Mouse (Mus musculus): ENCODE measurements around the gene Arl5b. TPM values are rescaled to one million over a fixed set of nuclear protein-coding genes. Genes with fewer than 3 reads are reported as not detected.

The Arl5b gene
- polyA plus RNA-seq, 1 experiment from 2014 or later, result 39.1 TPM

GRCm38 (mm10) chr2:15055741-15056151 is 6.6 kb downstream of the Arl5b start:
- ATAC-seq (ENCODE audit: low FRiP score, low TSS enrichment), result no peak
- H3K36me3 ChIP-seq (ENCODE audit: control insufficient read depth, insufficient read depth, low read length), result no peaks in the 10 kb centered on the region
- no peaks in the 10 kb centered on the region for H3K27me3 ChIP-seq (ENCODE audit: control insufficient read depth, insufficient read depth, low read length)

GRCm38 (mm10) chr2:15058227-15058626 is 9.0 kb downstream of the Arl5b start:
- Histone ChIP-seq H3K9me3 (ENCODE audit: control insufficient read depth, low read length) (no peaks in the 10 kb centered on the region), H3K4me1 (ENCODE audit: control insufficient read depth, insufficient read depth, low read length) (peaks cover 13% of the 10 kb centered on the region; the same call in 1 of the 2 replicates), H3K27ac (ENCODE audit: low read depth, low read length) (no peak overlapping the region), H3K4me2 (replicated peaks; ENCODE audit: low read depth, low read length) (no peak overlapping the region), H3K4me3 (ENCODE audit: low read length) (no peak overlapping the region), H3K27me3 (ENCODE audit: control insufficient read depth, insufficient read depth, low read length) (no peaks in the 10 kb centered on the region), H3K9ac (ENCODE audit: low read depth, low read length) (no peak overlapping the region), H3K36me3 (ENCODE audit: control insufficient read depth, insufficient read depth, low read length) (no peaks in the 10 kb centered on the region; the same call in 1 of the 2 replicates)
- no peak for ATAC-seq (ENCODE audit: low FRiP score, low TSS enrichment)
- WGBS, result 89% methylated on average over 5 of the region's 5 CpGs

More at GRCm38 (mm10) chr2:15055741-15056151, 6.6 kb downstream of the Arl5b start:
- H3K27ac ChIP-seq (ENCODE audit: low read depth, low read length), result peak overlapping the region; percentile 87
- peak overlapping the region; percentile 60 for H3K4me2 ChIP-seq (replicated peaks; ENCODE audit: low read depth, low read length)
- H3K4me3 ChIP-seq (ENCODE audit: low read length), result peak overlapping the region; percentile 80
- no peaks in the 10 kb centered on the region for H3K9me3 ChIP-seq (ENCODE audit: control insufficient read depth, low read length)
- peaks cover 13% of the 10 kb centered on the region; the same call in 1 of the 2 replicates for H3K4me1 ChIP-seq (ENCODE audit: control insufficient read depth, insufficient read depth, low read length)
- peak overlapping the region; percentile 89 for H3K9ac ChIP-seq (ENCODE audit: low read depth, low read length)
- under 1% methylated on average over 15 of the region's 15 CpGs for WGBS

GRCm38 (mm10) chr2:15060856-15061255 is 11.7 kb downstream of the Arl5b start:
- Histone ChIP-seq H3K27ac (ENCODE audit: low read depth, low read length) (no peak overlapping the region), H3K9me3 (ENCODE audit: control insufficient read depth, low read length) (no peaks in the 10 kb centered on the region), H3K4me1 (ENCODE audit: control insufficient read depth, insufficient read depth, low read length) (peaks cover 10% of the 10 kb centered on the region; the same call in 1 of the 2 replicates), H3K36me3 (ENCODE audit: control insufficient read depth, insufficient read depth, low read length) (no peaks in the 10 kb centered on the region; the same call in 1 of the 2 replicates), H3K4me2 (replicated peaks; ENCODE audit: low read depth, low read length) (no peak overlapping the region), H3K9ac (ENCODE audit: low read depth, low read length) (no peak overlapping the region), H3K4me3 (ENCODE audit: low read length) (no peak overlapping the region), H3K27me3 (ENCODE audit: control insufficient read depth, insufficient read depth, low read length) (no peaks in the 10 kb centered on the region)
- WGBS, result 88% methylated on average over 3 of the region's 3 CpGs
- no peak for ATAC-seq (ENCODE audit: low FRiP score, low TSS enrichment)

GRCm38 (mm10) chr2:15063815-15064214 is 14.6 kb downstream of the Arl5b start:
- 34% methylated on average over 1 of the region's 1 CpGs for WGBS
- Histone ChIP-seq H3K27me3 (ENCODE audit: control insufficient read depth, insufficient read depth, low read length) (no peaks in the 10 kb centered on the region), H3K27ac (ENCODE audit: low read depth, low read length) (no peak overlapping the region), H3K9me3 (ENCODE audit: control insufficient read depth, low read length) (no peaks in the 10 kb centered on the region), H3K4me1 (ENCODE audit: control insufficient read depth, insufficient read depth, low read length) (no peaks in the 10 kb centered on the region), H3K36me3 (ENCODE audit: control insufficient read depth, insufficient read depth, low read length) (peaks cover 6% of the 10 kb centered on the region; the same call in 1 of the 2 replicates), H3K4me2 (replicated peaks; ENCODE audit: low read depth, low read length) (no peak overlapping the region), H3K9ac (ENCODE audit: low read depth, low read length) (no peak overlapping the region), H3K4me3 (ENCODE audit: low read length) (no peak overlapping the region)
- ATAC-seq (ENCODE audit: low FRiP score, low TSS enrichment), result peak; percentile 57; the same call in 1 of the 2 replicates

- no peak for ATAC-seq (ENCODE audit: low FRiP score, low TSS enrichment)
- no peak overlapping the region for H3K27ac ChIP-seq (ENCODE audit: low read depth, low read length)
- no peak overlapping the region for H3K9ac ChIP-seq (ENCODE audit: low read depth, low read length)
- peaks cover 10% of the 10 kb centered on the region; the same call in 1 of the 2 replicates for H3K36me3 ChIP-seq (ENCODE audit: control insufficient read depth, insufficient read depth, low read length)
- 78% methylated on average over 7 of the region's 7 CpGs for WGBS
- no peaks in the 10 kb centered on the region for H3K4me1 ChIP-seq (ENCODE audit: control insufficient read depth, insufficient read depth, low read length)
- H3K27me3 ChIP-seq (ENCODE audit: control insufficient read depth, insufficient read depth, low read length), result no peaks in the 10 kb centered on the region
- no peak overlapping the region for H3K4me2 ChIP-seq (replicated peaks; ENCODE audit: low read depth, low read length)
- no peaks in the 10 kb centered on the region for H3K9me3 ChIP-seq (ENCODE audit: control insufficient read depth, low read length)
- H3K4me3 ChIP-seq (ENCODE audit: low read length), result no peak overlapping the region
These were observed 15.4 kb downstream of the Arl5b start for GRCm38 (mm10) chr2:15064380-15065269.

GRCm38 (mm10) chr2:15065447-15065846 is 16.3 kb downstream of the Arl5b start:
- H3K9me3 ChIP-seq (ENCODE audit: control insufficient read depth, low read length), result no peaks in the 10 kb centered on the region
- H3K27ac ChIP-seq (ENCODE audit: low read depth, low read length), result no peak overlapping the region
- H3K4me1 ChIP-seq (ENCODE audit: control insufficient read depth, insufficient read depth, low read length), result no peaks in the 10 kb centered on the region
- no peak overlapping the region for H3K4me2 ChIP-seq (replicated peaks; ENCODE audit: low read depth, low read length)
- H3K36me3 ChIP-seq (ENCODE audit: control insufficient read depth, insufficient read depth, low read length), result peaks cover 18% of the 10 kb centered on the region; the same call in 1 of the 2 replicates
- no peaks in the 10 kb centered on the region for H3K27me3 ChIP-seq (ENCODE audit: control insufficient read depth, insufficient read depth, low read length)
- ATAC-seq (ENCODE audit: low FRiP score, low TSS enrichment), result no peak
- no peak overlapping the region for H3K4me3 ChIP-seq (ENCODE audit: low read length)
- 89% methylated on average over 2 of the region's 2 CpGs for WGBS
- no peak overlapping the region for H3K9ac ChIP-seq (ENCODE audit: low read depth, low read length)

- Histone ChIP-seq H3K4me2 (replicated peaks; ENCODE audit: low read depth, low read length) (no peak overlapping the region), H3K9ac (ENCODE audit: low read depth, low read length) (no peak overlapping the region), H3K27me3 (ENCODE audit: control insufficient read depth, insufficient read depth, low read length) (no peaks in the 10 kb centered on the region), H3K36me3 (ENCODE audit: control insufficient read depth, insufficient read depth, low read length) (peaks cover 33% of the 10 kb centered on the region; the same call in 1 of the 2 replicates), H3K9me3 (ENCODE audit: control insufficient read depth, low read length) (no peaks in the 10 kb centered on the region), H3K27ac (ENCODE audit: low read depth, low read length) (no peak overlapping the region), H3K4me3 (ENCODE audit: low read length) (no peak overlapping the region), H3K4me1 (ENCODE audit: control insufficient read depth, insufficient read depth, low read length) (no peaks in the 10 kb centered on the region)
- no peak for ATAC-seq (ENCODE audit: low FRiP score, low TSS enrichment)
- WGBS, result 85% methylated on average over 5 of the region's 5 CpGs
These were observed 17.9 kb downstream of the Arl5b start for GRCm38 (mm10) chr2:15067091-15067490.

GRCm38 (mm10) chr2:15083702-15084101 is 34.5 kb downstream of the Arl5b start:
- H3K36me3 ChIP-seq (ENCODE audit: control insufficient read depth, insufficient read depth, low read length), result peaks cover 18% of the 10 kb centered on the region
- no peak overlapping the region for H3K27ac ChIP-seq (ENCODE audit: low read depth, low read length)
- ATAC-seq (ENCODE audit: low FRiP score, low TSS enrichment), result no peak
- no peak overlapping the region for H3K4me2 ChIP-seq (replicated peaks; ENCODE audit: low read depth, low read length)
- no peak overlapping the region for H3K9ac ChIP-seq (ENCODE audit: low read depth, low read length)
- H3K9me3 ChIP-seq (ENCODE audit: control insufficient read depth, low read length), result no peaks in the 10 kb centered on the region
- H3K27me3 ChIP-seq (ENCODE audit: control insufficient read depth, insufficient read depth, low read length), result no peaks in the 10 kb centered on the region
- 97% methylated on average over 2 of the region's 2 CpGs for WGBS
- no peak overlapping the region for H3K4me3 ChIP-seq (ENCODE audit: low read length)
- no peaks in the 10 kb centered on the region for H3K4me1 ChIP-seq (ENCODE audit: control insufficient read depth, insufficient read depth, low read length)

GRCm38 (mm10) chr2:15087308-15087707 is 38.1 kb downstream of the Arl5b start:
- Histone ChIP-seq H3K27me3 (ENCODE audit: control insufficient read depth, insufficient read depth, low read length) (no peaks in the 10 kb centered on the region), H3K9ac (ENCODE audit: low read depth, low read length) (no peak overlapping the region), H3K9me3 (ENCODE audit: control insufficient read depth, low read length) (no peaks in the 10 kb centered on the region), H3K4me2 (replicated peaks; ENCODE audit: low read depth, low read length) (no peak overlapping the region), H3K36me3 (ENCODE audit: control insufficient read depth, insufficient read depth, low read length) (no peaks in the 10 kb centered on the region), H3K4me1 (ENCODE audit: control insufficient read depth, insufficient read depth, low read length) (no peaks in the 10 kb centered on the region), H3K4me3 (ENCODE audit: low read length) (no peak overlapping the region), H3K27ac (ENCODE audit: low read depth, low read length) (no peak overlapping the region)
- no peak for ATAC-seq (ENCODE audit: low FRiP score, low TSS enrichment)
- WGBS, result 84% methylated on average over 1 of the region's 1 CpGs
